ENCODE assay signal across 15 mouse cellular contexts in the genomic region with DNA sequence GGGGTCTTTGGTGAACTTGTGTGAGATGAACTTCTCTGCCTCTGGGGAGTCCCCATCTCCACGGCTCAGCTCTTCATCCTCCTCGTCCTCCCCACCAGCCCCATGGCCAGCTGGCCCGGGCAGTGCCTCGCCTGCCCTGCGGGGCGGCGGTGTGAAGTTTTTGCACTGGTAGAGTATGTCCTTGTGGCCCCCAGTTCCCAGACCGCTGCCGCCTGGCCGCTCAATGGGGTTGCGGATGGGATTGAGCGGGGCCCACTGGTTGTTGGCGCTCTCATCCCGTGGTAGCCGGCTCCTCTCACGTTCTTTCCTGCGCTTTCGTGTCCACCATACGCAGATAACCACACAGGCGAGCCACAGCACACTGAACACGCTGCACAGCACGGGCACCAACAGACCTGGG.
"Had no signal": no experiment of that assay in that cellular context is flagged by ENCODE, and none has a peak within 500 bp of the region (broad histone marks: within the 10 kb centered on the region; RNA-seq: fewer than 3 reads in every experiment).

No protein-coding gene starts in this region.

- H3K9me3 ChIP-seq: neural tube, embryonic 12.5 days; neural tube, embryonic 13.5 days; neural tube, embryonic 15.5 days; stomach, embryonic 15.5 days had no signal

- H3K36me3 ChIP-seq: stomach, embryonic 15.5 days had no signal

- H3K4me3 ChIP-seq: neural tube, embryonic 12.5 days; neural tube, embryonic 13.5 days; neural tube, embryonic 15.5 days; stomach, embryonic 15.5 days had no signal

- DNase-seq: retina, postnatal 1 day; right cerebral cortex, postnatal 14 days; right cerebral cortex, postnatal 25 days; right cerebral cortex, postnatal 4 days; spleen, adult 18-20 months; thymus, adult 18-20 months; thymus, adult 2 months; thymus, postnatal 14 days; thymus, postnatal 25 days; thymus, postnatal 36 days; thymus, postnatal 4 days had no signal

- H3K27me3 ChIP-seq: neural tube, embryonic 12.5 days; neural tube, embryonic 13.5 days; neural tube, embryonic 15.5 days; stomach, embryonic 15.5 days had no signal

- H3K4me1 ChIP-seq: neural tube, embryonic 12.5 days; neural tube, embryonic 13.5 days; stomach, embryonic 15.5 days had no signal
